Mouse (Mus musculus) thymus, postnatal 25 days (tissue): ENCODE measurements around the gene Brd4.

Experiments used
- DNase-seq: peaks from one replicate; pipeline ENCODE4 v3.0.0; 2022

Brd4 gene

DNA sequence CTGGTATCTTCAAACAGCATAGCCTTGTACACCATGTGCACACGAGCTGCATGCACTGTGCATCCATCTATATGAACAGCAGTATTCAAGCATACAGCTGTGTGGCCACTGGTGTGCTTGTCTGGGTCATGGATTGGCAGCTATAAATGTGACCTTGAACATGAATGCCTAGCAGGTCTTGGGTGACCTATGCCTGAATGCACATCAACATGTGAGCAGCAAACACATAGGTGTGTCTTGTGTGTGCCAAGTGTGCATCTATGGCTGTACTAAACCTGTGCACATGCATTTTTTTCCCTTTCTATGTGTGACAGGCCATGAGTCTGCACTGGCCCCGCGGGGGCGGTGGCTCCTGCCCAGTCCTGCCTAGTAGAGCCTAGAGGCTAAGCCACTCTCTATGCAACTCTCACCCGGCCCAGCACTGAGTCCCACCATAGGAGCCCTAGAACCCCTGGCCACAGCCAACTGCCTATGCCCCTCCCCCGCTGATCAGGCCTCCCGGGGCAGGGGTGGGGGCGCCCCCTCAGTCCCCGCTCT lies 119.2 kb downstream of the Brd4 start:
- no peak for DNase-seq

DNA sequence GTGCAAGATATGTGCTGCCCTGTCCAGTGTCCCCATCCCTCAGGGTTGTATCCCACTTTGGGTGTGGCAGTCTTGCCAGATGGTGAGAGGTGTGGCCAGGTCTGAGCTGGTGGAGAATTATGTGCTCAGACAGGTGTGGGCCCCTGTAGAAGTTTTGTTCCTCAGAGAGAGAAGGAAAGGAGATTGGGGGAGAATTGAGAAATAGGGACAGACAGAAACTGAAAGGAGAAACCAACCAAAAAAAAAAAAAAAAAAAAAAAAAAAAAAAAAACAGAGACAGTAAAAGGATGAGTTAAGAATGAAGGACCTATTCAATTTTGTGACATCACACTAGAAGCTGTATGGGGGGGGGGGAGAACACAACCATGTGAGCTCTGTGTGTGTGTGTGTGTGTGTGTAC lies 119.7 kb downstream of the Brd4 start:
- no peak for DNase-seq

DNA sequence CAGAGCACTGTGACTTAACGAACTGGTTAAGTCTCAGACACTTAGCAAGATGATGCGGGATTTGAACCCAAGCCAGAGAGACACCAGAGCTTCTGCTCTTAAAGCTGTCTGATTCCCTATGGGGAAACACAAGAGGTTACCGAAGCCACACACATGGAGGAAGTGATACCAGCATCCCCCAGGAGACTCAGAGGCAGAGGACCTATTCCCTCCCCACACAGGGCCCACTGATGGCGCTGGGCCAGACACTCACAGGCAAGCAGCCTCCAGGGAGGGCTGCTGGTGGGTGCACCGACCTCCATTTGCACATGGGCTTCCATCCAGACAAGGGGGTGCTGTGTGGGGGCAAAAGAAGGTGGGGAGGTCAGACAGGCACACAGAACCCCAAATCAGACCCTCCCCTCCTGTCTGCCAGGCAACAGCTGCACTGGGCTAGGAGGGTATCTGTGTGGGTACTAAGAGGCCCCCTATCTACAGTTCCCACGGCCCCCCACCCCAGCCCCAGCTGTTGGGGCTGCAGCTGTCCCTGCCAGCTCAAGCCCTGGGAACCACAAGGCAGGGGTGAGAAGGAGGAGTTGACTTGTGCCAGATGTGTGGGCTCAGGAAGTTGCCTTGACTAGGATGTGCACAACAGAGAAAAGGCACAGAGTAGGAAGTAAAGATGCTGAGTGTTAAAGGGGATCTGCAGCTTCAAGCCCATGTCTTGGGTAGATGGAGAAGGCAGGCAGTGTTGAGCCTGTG lies 120.4 kb downstream of the Brd4 start:
- peak; percentile 82 for DNase-seq

DNA sequence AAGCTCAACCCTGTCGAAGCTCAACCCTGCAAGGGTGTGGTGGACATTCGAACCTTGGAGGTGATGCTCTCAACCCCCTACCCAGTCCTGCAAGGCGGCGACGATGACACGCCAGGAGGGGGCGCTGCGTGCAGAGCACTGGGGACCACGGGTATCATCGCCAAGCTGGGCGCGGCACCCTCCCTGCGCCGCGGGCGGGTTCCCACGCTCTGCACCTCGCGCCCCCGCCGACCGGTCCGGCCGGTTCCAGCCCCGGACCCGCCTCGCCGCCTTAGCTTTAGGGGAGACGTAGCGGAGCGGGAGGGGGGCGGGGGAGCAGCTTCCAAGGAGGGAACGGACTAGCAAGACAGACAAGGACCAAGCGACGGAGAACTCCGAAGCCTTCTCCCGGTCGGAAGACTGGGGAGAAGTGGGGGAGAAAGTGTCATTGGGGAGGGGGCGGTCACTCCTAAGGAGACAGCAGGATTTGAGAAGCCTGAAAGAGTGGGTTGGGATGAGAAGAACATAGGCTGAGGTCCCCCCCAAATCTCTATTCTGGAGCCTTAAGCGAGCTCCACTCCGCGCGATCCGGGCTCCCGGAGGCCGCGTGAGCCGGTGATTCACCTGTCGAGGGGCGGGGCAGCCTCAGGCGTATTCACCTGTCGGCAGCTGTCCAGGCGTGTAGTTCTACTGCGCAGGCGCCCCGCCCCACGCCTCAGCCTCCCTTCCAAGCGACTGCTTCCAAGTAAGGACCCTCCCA lies 122.2 kb downstream of the Brd4 start:
- DNase-seq, result peak; percentile 88

DNA sequence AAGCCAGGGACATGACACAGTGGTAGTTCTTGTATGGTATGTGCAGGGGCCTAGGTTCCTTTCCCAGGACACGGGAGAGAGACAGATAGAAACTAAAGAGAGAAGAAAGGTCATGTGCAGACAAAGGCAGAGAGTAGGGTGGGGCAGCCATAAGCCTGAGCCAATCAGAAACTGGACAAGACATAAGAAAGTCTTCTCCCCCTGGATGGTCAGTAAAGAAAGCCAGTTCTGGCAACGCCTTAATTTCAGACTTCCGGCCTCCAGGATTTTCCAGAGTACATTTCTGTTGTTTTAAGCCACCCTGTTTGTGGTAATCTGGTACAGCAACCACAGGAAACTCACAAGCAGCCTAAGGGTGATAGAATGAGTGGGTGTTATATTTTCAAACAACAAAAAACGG lies 123.6 kb downstream of the Brd4 start:
- no peak for DNase-seq

DNA sequence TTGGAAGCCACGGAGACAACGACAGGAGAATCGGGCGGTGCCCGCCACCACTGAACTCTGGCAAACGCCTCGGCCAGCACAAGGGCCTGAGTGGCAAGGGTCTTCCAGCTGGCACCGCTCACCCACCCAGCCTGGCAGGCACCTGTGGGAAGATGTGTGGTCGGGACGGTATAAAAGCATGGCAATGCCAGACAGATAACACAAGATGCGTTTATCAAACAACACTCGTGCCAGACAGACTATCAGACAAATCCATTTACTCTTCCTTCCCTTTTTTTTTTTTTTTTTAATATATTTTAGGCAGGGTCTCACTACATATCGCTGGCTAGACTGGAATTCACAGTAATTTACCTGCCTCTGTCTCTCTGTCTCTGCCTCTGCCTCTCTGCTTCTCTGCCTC lies 125.7 kb downstream of the Brd4 start:
- no peak for DNase-seq

DNA sequence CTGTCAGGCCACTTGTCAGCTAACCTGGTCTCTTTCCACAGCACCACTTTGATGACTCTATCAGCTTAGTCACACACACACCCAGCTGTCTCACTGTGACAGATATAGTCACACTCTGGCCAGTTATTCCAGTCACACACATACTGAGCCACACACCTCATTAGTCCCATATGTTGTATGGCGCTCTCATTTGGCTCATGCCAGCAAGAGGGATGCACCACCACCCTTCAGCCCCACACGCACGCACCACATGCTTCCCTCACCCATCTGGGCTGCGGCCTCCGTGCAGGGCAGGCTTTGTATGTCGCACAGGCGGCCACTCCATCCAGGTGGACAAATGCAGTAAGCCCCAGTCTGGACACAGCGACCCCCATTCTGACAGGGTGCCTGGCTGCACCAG lies 137.8 kb downstream of the Brd4 start:
- DNase-seq, result no peak
